Mouse (Mus musculus) layer of hippocampus, postnatal 36 days (tissue): ENCODE results near the gene Mocs2. TPM values are rescaled to one million over a fixed set of nuclear protein-coding genes. Genes with fewer than 3 reads are reported as not detected.

Source experiments
- DNase-seq, 2 experiments: peaks; one replicate each; pipeline ENCODE4 v3.0.0; 2022
- total RNA-seq, 2 experiments: library from RNA; stranded (reverse); gene quantifications; 2 replicates each; pipeline ENCODE4 v1.2.3; 2021

Mocs2 gene
- total RNA-seq, 2 experiments from 2014 or later: 82.4 to 88.7 TPM

GRCm38 (mm10) chr13:114854428-114854827 lies 36.4 kb downstream of the Mocs2 start:
- DNase-seq: no peak

GRCm38 (mm10) chr13:114855573-114856268 lies 37.7 kb downstream of the Mocs2 start:
- no peak for DNase-seq

- no peak for DNase-seq
Measured at GRCm38 (mm10) chr13:114856269-114856627, 38.2 kb downstream of the Mocs2 start.

- DNase-seq: no peak
Measured at GRCm38 (mm10) chr13:114857525-114857924, 39.5 kb downstream of the Mocs2 start.

- no peak for DNase-seq
Measured at GRCm38 (mm10) chr13:114874738-114875137, 56.7 kb downstream of the Mocs2 start.

GRCm38 (mm10) chr13:114876005-114876520 lies 58.0 kb downstream of the Mocs2 start:
- DNase-seq: no peak

GRCm38 (mm10) chr13:114878667-114879066 lies 60.6 kb downstream of the Mocs2 start:
- no peak for DNase-seq

Other genes starting within 250 kb of the Mocs2 start
- under 1 TPM; 0.08 to 0.17 TPM for gene Itga2, start 113.9 kb downstream of the Mocs2 start, total RNA-seq